Mouse (Mus musculus): ENCODE measurements around the gene 9130204L05Rik. TPM values are rescaled to one million over a fixed set of nuclear protein-coding genes. Genes with fewer than 3 reads are reported as not detected.

Gene 9130204L05Rik
- total RNA-seq (2022): not detected

GRCm38 (mm10) chr3:91090703-91091102, at the start of gene 9130204L05Rik:
9130204L05Rik (minus strand) TSS chr3:91090803.
- DNase-seq (ENCODE audit: low spot score): no peak

- no peak for DNase-seq (ENCODE audit: low spot score)
These were observed 18.1 kb upstream of the 9130204L05Rik start for GRCm38 (mm10) chr3:91108696-91109095.

GRCm38 (mm10) chr3:91059211-91059610, 31.4 kb downstream of the 9130204L05Rik start:
- DNase-seq (ENCODE audit: low spot score): no peak

GRCm38 (mm10) chr3:91052654-91053053, 37.9 kb downstream of the 9130204L05Rik start:
- no peak for DNase-seq (ENCODE audit: low spot score)
